Mouse (Mus musculus) forelimb bud, embryonic 11.5 days (tissue): ENCODE data around the gene Mfsd5.
A peak's percentile ranks its signal among the peaks of the same experiment; 100 is the strongest.

ENCODE experiments used
- DNase-seq: peaks from one replicate; pipeline ENCODE4 v3.0.0-alpha.2; 2012; ENCODE audit warnings: low read depth, low spot score

Gene Mfsd5

DNA sequence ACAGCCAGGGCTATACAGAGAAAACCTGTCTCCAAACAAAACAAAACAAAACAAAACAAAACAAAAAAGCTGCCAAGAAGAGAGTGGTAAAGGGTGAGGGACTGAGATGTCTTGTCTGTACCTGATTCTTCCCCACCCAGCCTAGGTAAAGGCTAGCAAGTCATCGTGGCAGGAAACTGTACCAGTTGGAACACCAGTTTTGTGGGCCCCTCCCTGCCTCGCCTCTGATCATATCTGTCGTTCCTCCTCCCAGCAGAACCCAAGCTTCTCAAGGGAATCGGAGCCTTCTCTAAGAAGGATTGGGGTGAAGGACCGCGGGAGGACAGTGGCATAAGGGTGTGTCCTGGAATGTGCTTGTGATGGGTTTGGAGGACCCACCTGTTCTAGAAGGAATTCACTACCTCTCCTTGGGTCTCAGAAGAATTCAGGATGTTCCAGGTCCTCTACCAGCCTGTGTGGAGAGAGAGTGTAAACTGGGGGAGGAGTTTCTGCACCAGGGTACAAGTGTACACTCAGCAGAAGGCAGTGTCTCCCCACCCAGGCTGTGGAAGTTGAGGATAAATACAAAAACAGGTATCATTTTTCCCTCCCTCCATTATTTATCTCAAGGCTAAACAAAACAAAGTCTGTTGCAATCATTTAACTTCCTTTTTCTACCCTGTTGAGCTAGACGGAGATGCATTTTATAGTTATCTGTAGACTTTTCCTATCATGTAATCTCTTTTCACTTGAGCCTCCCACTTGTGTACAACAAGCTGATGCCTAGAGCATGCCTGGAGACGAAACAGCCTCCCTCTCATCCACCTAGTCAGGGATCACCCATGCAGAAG lies 3.4 kb downstream of the Mfsd5 start:
- no peak for DNase-seq

GRCm38 (mm10) chr15:102283648-102284047 lies 4.4 kb downstream of the Mfsd5 start:
- DNase-seq = no peak

- peak; percentile 48 for DNase-seq
Measured at GRCm38 (mm10) chr15:102287395-102287794, 8.1 kb downstream of the Mfsd5 start.

DNA sequence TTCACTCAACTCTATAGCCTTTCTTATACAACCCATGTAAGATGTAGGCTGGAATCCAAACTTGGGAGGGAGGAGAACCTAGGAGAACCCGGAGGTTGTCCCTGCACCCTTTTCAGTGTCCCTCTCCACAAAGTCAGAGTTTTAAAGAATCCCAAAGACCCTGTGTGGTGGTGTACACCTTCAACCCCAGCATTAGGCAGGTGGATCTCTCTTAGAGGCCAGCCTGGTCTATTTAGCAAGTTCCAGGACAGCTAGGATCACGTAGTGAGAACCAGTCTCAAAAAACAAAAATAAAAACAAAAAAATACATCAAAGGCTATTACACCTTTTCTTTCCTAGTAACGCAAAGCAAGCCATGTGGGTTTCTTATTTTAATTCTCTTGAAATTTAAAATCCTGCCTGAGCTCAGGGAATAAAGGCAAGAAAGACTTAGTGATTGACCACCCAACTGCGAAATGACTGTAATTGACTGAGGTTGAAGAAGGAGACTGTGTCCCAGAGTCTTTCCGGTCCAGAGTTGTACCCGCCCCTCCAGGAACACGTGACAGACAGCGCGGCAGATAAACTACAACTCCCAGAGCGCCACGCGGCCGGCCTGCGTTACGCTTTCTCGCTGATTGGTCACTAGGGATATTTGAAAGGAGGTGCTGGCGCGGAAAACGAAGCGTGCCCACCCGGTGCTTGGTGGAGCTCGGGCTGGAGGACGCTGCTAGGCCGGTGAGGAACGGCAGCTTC lies 16.5 kb downstream of the Mfsd5 start, which contains the start of gene Espl1:
TSS of gene Espl1 (plus strand) at position 634 of the 735 bp plus-strand sequence.
- peak; percentile 93 for DNase-seq

DNA sequence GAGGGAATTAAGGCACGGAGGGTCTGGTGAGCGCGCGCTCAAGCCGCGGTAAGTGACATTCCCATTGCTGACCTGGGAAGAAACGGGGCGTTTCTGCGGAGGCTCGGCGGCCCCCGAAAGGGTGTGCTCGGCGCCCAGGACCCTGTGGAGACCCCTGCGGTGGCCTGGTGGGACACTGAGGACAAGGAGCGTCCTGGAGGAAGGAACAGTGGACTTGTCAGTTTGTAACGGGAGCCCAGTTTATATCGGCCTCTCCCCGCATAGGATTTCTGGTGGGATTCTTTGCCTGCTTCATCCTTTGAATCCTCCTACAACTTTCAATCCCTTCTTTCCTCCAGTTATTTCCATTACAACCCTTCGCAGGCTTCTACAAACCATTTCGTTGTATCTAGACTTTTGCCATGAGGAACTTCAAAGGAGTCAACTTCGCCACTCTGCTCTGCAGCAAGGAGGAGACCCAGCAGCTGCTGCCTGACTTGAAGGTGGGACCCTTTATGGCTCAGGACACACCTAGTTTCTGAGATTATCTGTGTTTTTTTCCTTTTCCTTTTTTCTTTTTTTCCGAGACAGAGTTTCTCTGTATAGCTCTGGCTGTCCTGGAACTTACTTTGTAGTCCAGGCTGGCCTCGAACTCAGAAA lies 17.2 kb downstream of the Mfsd5 start:
- no peak for DNase-seq

- DNase-seq = no peak
Measured at GRCm38 (mm10) chr15:102302542-102302941, 23.3 kb downstream of the Mfsd5 start.

- DNase-seq = no peak
Measured at GRCm38 (mm10) chr15:102308717-102309116, 29.5 kb downstream of the Mfsd5 start.

GRCm38 (mm10) chr15:102310074-102310845 lies 31.0 kb downstream of the Mfsd5 start:
- DNase-seq = no peak

DNA sequence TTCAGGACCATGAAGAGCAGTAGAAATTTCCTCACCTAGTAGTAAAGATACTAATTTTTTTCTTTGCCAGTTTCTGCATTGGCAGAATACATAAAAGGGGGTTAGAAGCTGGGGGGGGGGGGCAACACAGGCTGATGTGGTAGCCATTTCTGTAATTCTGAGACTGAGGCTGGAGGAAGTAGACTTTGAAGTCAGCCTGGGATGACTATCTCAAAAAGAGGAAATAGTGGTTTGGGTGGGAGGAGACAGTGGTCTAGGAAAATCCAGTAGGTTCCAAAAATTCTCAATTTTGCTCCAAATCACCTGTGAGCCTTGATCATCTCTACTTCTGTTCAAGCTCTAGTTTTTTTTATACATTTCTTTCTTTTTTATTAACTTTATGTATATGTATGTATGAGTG lies 32.2 kb downstream of the Mfsd5 start:
- DNase-seq = no peak

DNA sequence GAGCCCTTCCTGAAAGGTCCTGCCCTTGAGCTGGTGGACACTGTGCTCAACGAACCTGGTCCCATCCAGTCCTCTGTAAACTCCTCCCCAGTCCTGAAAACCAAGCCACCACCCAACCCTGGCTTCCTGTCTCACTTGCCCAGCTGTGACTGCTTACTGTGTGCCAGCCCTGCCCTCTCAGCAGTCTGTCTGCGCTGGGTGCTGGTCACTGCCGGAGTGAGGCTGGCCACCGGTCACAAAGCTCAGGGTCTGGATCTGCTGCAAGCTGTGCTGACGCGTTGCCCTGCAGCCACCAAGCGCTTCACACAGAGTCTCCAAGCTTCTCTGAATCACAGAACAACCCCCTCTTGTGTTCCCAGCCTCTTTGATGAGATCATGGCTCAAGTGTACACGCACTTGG lies 36.0 kb downstream of the Mfsd5 start:
- DNase-seq = no peak

- DNase-seq = peak; percentile 40
Measured at GRCm38 (mm10) chr15:102316263-102316662, 37.0 kb downstream of the Mfsd5 start.

DNA sequence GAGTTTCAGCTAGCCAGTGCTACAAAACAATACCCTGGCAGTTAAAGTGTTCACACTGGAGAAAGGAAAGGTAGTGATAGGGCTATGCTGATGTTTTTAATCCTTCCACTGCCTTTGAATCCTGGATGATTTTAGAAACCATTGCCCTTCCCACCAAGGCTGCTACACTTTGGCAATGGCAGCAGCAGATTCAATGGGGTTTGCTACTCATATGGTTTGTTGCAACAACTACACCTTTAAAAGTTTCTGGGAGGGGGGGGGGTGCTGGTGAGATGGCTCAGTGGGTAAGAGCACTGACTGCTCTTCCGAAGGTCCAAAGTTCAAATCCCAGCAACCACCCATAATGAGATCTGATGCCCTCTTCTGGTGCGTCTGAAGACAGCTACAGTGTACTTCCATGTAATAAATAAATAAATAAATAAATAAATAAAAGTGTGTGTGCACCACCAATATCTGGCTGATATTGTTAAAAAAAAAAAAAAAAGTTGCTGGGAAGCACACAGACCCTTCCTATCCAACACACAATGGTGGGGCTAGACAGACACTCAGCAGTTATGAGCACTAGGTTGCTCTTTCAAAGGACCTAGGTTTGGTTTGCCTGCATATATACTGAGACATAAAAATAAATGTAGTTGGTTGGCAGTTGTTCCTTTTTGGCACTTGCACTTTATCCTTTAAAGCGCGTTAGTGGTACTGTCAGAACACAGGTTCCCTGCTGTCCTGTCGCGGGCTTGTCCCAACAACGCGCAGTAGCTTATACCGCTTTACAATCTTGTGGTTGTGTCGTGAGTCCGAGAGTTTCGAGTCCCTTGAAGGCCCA lies 45.6 kb downstream of the Mfsd5 start:
- DNase-seq = peak; percentile 9

GRCm38 (mm10) chr15:102326022-102326576 lies 46.8 kb downstream of the Mfsd5 start, which contains the start of gene Pfdn5:
Pfdn5 (plus strand) TSS chr15:102326116.
- peak; percentile 71 for DNase-seq

- DNase-seq = no peak
Measured at GRCm38 (mm10) chr15:102326892-102327291, 47.6 kb downstream of the Mfsd5 start.
